Mouse (Mus musculus): ENCODE measurements at regions not wholly inside any gene's neighbourhood (a gene's known extent, or its start where the extent isn't known, plus 50 kb on each side); places are given as distances from the start of the nearest gene placed in this dataset.

DNA sequence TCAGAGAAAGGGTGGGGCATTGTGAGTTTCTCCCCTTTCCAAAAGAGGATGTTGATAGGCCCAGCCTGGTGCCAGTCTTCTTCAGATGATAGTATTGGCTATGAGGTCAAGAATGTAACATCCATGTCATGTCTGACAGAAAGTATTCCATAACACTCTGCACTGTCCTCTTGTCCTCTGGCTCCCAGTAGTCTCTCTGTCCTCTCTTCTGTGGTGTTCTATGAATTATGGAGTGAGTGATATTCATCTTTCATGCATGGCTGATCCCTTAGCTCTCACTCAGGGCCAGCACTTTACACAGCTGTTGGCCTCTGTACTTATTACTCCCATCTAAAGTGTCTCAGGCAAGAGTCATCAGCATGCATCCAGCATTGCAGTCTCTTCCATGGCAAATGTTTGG is 319.9 kb upstream of the Rasgrp1 start:
- TF ChIP-seq CTCF (IDR thresholded peaks at IDR 0.05; ENCODE audit: low read depth) (no peak), EP300 (IDR thresholded peaks at IDR 0.05; ENCODE audit: low read depth) (no peak)

Measured in liver, postnatal 0 days (tissue).